Mouse (Mus musculus) MEL (cell line): ENCODE measurements around the gene Chd2. TPM values are rescaled to one million over a fixed set of nuclear protein-coding genes. Genes with fewer than 3 reads are reported as not detected.
A peak's percentile ranks its signal among the peaks of the same experiment; 100 is the strongest.

Experiments used
- DNase-seq: peaks from one replicate; pipeline ENCODE4 v3.0.0; 2011; ENCODE audit warnings: low read depth, low spot score
- H3K27ac ChIP-seq: 2 replicates; pipeline ENCODE4 v1.5.1; 2012; ENCODE audit warnings: low read depth, mild to moderate bottlenecking, control low read depth, low read length, moderate library complexity; ENCODE audit not compliant: control insufficient read depth
- H3K27me3 ChIP-seq, 2 experiments: fragments of 150-350 bp in 1 of 2; sonication (generic) in 1 of 2; 2 replicates each; pipeline ENCODE4 v1.6.1; 2012; ENCODE audit warnings: low read length in 2 of 2, mild to moderate bottlenecking in 2 of 2, improper control_type of control experiment in 1 of 2, moderate library complexity in 1 of 2; ENCODE audit not compliant: insufficient read depth in 2 of 2, control insufficient read depth in 1 of 2
- H3K36me3 ChIP-seq, 2 experiments: 2 replicates each; pipeline ENCODE4 v1.6.1; 2012 to 2014; ENCODE audit warnings: low read length in 2 of 2, improper control_type of control experiment in 1 of 2, inconsistent platforms in 1 of 2, mild to moderate bottlenecking in 1 of 2; ENCODE audit not compliant: insufficient read depth in 2 of 2, control insufficient read depth in 1 of 2
- H3K4me1 ChIP-seq, 2 experiments: fragments of 150-350 bp in 1 of 2; sonication (generic) in 1 of 2; 2 replicates each; pipeline ENCODE4 v1.6.1; 2012; ENCODE audit warnings: low read length in 2 of 2, improper control_type of control experiment in 1 of 2, mild to moderate bottlenecking in 1 of 2; ENCODE audit not compliant: insufficient read depth in 2 of 2, control insufficient read depth in 1 of 2
- H3K4me3 ChIP-seq, 2 experiments: fragments of 150-350 bp in 1 of 2; sonication (generic) in 1 of 2; 2 replicates each; pipeline ENCODE4 v1.5.1; 2012; ENCODE audit warnings: low read depth in 2 of 2, low read length in 2 of 2, mild to moderate bottlenecking in 2 of 2, moderate library complexity in 2 of 2, control low read depth in 1 of 2, improper control_type of control experiment in 1 of 2; ENCODE audit not compliant: control insufficient read depth in 1 of 2, insufficient read depth in 1 of 2
- H3K79me2 ChIP-seq: 2 replicates; pipeline ENCODE4 v1.6.1; 2012; ENCODE audit warnings: mild to moderate bottlenecking, low read length, moderate library complexity; ENCODE audit not compliant: control insufficient read depth, poor library complexity, insufficient read depth
- H3K9ac ChIP-seq: 2 replicates; pipeline ENCODE4 v1.6.1; 2012; ENCODE audit warnings: low read depth, mild to moderate bottlenecking, control low read depth, low read length, moderate library complexity; ENCODE audit not compliant: control insufficient read depth, poor library complexity, severe bottlenecking
- H3K9me3 ChIP-seq: fragments of 150-350 bp; sonication (generic); replicated peaks from 2 replicates; pipeline ENCODE4 v1.6.1; 2012; ENCODE audit warnings: mild to moderate bottlenecking, low read length, improper control_type of control experiment, moderate library complexity; ENCODE audit not compliant: insufficient read depth
- CHD2 ChIP-seq: IDR thresholded peaks from 2 replicates; pipeline ENCODE4 v1.6.1; 2011; ENCODE audit warnings: low read length, improper control_type of control experiment
- CTCF ChIP-seq, 3 experiments: IDR thresholded peaks in 2 of 3; conservative IDR thresholded peaks in 1 of 3; 2 replicates each; pipeline ENCODE4 v1.5.1; 2011 to 2012; ENCODE audit warnings: low read length in 3 of 3, low read depth in 2 of 3, mild to moderate bottlenecking in 2 of 3, improper control_type of control experiment in 1 of 3, inconsistent platforms in 1 of 3, mixed read lengths in 1 of 3, moderate library complexity in 1 of 3; ENCODE audit not compliant: control insufficient read depth in 1 of 3, insufficient read depth in 1 of 3, poor library complexity in 1 of 3, severe bottlenecking in 1 of 3
- ELF1 ChIP-seq: IDR thresholded peaks from 2 replicates; pipeline ENCODE4 v1.6.1; 2014; ENCODE audit warnings: low read depth, mild to moderate bottlenecking, inconsistent platforms, low read length, improper control_type of control experiment, moderate library complexity
- ETS1 ChIP-seq: IDR thresholded peaks from 2 replicates; pipeline ENCODE4 v1.6.1; 2012; ENCODE audit warnings: low read depth, mild to moderate bottlenecking, inconsistent platforms, low read length, improper control_type of control experiment, moderate library complexity
- GATA1 ChIP-seq: IDR thresholded peaks from 2 replicates; pipeline ENCODE4 v1.6.1; 2011; ENCODE audit warnings: low read depth, low read length, improper control_type of control experiment
- HCFC1 ChIP-seq: IDR thresholded peaks from 2 replicates; pipeline ENCODE4 v1.6.1; 2012; ENCODE audit warnings: low read depth, mild to moderate bottlenecking, inconsistent platforms, low read length, improper control_type of control experiment, moderate library complexity
- KAT2A ChIP-seq: conservative IDR thresholded peaks from 2 replicates; pipeline ENCODE4 v1.6.1; 2012; ENCODE audit warnings: low read depth, low read length, improper control_type of control experiment, inconsistent platforms
- MAFK ChIP-seq: IDR thresholded peaks from 2 replicates; pipeline ENCODE4 v1.6.1; 2011; ENCODE audit warnings: low read depth, mild to moderate bottlenecking, low read length, improper control_type of control experiment, borderline replicate concordance
- MAZ ChIP-seq: IDR thresholded peaks from 2 replicates; pipeline ENCODE4 v1.6.1; 2012; ENCODE audit warnings: low read depth, mild to moderate bottlenecking, inconsistent platforms, low read length, improper control_type of control experiment
- MXI1 ChIP-seq: IDR thresholded peaks from 2 replicates; pipeline ENCODE4 v1.6.1; 2011; ENCODE audit warnings: mild to moderate bottlenecking, low read depth, low read length, improper control_type of control experiment
- MYB ChIP-seq: IDR thresholded peaks from 2 replicates; pipeline ENCODE4 v1.6.1; 2011; ENCODE audit warnings: mild to moderate bottlenecking, low read depth, low read length, improper control_type of control experiment
- MYC ChIP-seq: IDR thresholded peaks from 2 replicates; pipeline ENCODE4 v1.6.1; 2011; ENCODE audit warnings: low read depth, mild to moderate bottlenecking, low read length, improper control_type of control experiment, moderate library complexity
- NELFE ChIP-seq: IDR thresholded peaks from 2 replicates; pipeline ENCODE4 v1.6.1; 2011; ENCODE audit warnings: low read depth, low read length, improper control_type of control experiment
- NRF1 ChIP-seq: IDR thresholded peaks from 2 replicates; pipeline ENCODE4 v1.6.1; 2014; ENCODE audit warnings: low read depth, mild to moderate bottlenecking, inconsistent platforms, low read length, improper control_type of control experiment, moderate library complexity; ENCODE audit not compliant: poor library complexity, insufficient read depth, severe bottlenecking
- POLR2A ChIP-seq, 2 experiments: IDR thresholded peaks; 2 replicates each; pipeline ENCODE4 v1.6.1; 2011 to 2012; ENCODE audit warnings: low read length in 2 of 2, mild to moderate bottlenecking in 2 of 2, control low read depth in 1 of 2, improper control_type of control experiment in 1 of 2, low read depth in 1 of 2, moderate library complexity in 1 of 2; ENCODE audit not compliant: control insufficient read depth in 1 of 2, insufficient read depth in 1 of 2, poor library complexity in 1 of 2
- POLR2AphosphoS2 ChIP-seq: IDR thresholded peaks from 2 replicates; pipeline ENCODE4 v1.6.1; 2011; ENCODE audit warnings: low read length, improper control_type of control experiment
- POLR2AphosphoS5 ChIP-seq: IDR thresholded peaks from 2 replicates; pipeline ENCODE4 v1.6.1; 2012; ENCODE audit warnings: low read depth, borderline replicate concordance, mild to moderate bottlenecking, inconsistent platforms, low read length, moderate library complexity, mixed read lengths
- RAD21 ChIP-seq: IDR thresholded peaks from 2 replicates; pipeline ENCODE4 v1.6.1; 2011; ENCODE audit warnings: mild to moderate bottlenecking, low read depth, low read length, improper control_type of control experiment
- RCOR1 ChIP-seq: IDR thresholded peaks from 2 replicates; pipeline ENCODE4 v1.6.1; 2012; ENCODE audit warnings: low read depth, mild to moderate bottlenecking, inconsistent platforms, low read length, improper control_type of control experiment
- SIN3A ChIP-seq: IDR thresholded peaks from 2 replicates; pipeline ENCODE4 v1.6.1; 2012; ENCODE audit warnings: low read length, improper control_type of control experiment, inconsistent platforms
- SMC3 ChIP-seq: IDR thresholded peaks from 2 replicates; pipeline ENCODE4 v1.6.1; 2011; ENCODE audit warnings: low read depth, low read length, improper control_type of control experiment
- TCF12 ChIP-seq: IDR thresholded peaks from 2 replicates; pipeline ENCODE4 v1.6.1; 2014; ENCODE audit warnings: low read depth, mild to moderate bottlenecking, inconsistent platforms, low read length, improper control_type of control experiment, moderate library complexity
- UBTF ChIP-seq: IDR thresholded peaks from 2 replicates; pipeline ENCODE4 v1.6.1; 2012; ENCODE audit warnings: low read depth, mild to moderate bottlenecking, inconsistent platforms, low read length, improper control_type of control experiment, moderate library complexity, borderline replicate concordance; ENCODE audit not compliant: insufficient read depth
- USF1 ChIP-seq: IDR thresholded peaks from 2 replicates; pipeline ENCODE4 v1.6.1; 2014; ENCODE audit warnings: low read depth, mild to moderate bottlenecking, inconsistent platforms, low read length, improper control_type of control experiment, moderate library complexity
- ZNF384 ChIP-seq: IDR thresholded peaks from 2 replicates; pipeline ENCODE4 v1.6.1; 2012; ENCODE audit warnings: low read depth, mild to moderate bottlenecking, inconsistent platforms, low read length, improper control_type of control experiment
- polyA plus RNA-seq, 2 experiments: library from polyadenylated mRNA; stranded (reverse) in 1 of 2; unstranded in 1 of 2; fragments of >175 nt in 1 of 2; fragments of >200 nt in 1 of 2; gene quantifications; 2 replicates each; pipeline versions ENCODE4 v1.2.1 to v1.2.4; 2012; ENCODE audit warnings: low replicate concordance in 2 of 2, low read depth in 1 of 2; ENCODE audit not compliant: insufficient read length in 2 of 2, insufficient read depth in 1 of 2, missing spikeins in 1 of 2
- total RNA-seq: library from RNA; depleted of rRNA; stranded (reverse); fragments of 300-350 nt; gene quantifications from 2 replicates; pipeline ENCODE4 v1.2.3, GENCODE M21; 2012

The Chd2 gene
- total and polyA plus RNA-seq, 3 experiments: 9.9 to 275 (median 21.4) TPM

DNA sequence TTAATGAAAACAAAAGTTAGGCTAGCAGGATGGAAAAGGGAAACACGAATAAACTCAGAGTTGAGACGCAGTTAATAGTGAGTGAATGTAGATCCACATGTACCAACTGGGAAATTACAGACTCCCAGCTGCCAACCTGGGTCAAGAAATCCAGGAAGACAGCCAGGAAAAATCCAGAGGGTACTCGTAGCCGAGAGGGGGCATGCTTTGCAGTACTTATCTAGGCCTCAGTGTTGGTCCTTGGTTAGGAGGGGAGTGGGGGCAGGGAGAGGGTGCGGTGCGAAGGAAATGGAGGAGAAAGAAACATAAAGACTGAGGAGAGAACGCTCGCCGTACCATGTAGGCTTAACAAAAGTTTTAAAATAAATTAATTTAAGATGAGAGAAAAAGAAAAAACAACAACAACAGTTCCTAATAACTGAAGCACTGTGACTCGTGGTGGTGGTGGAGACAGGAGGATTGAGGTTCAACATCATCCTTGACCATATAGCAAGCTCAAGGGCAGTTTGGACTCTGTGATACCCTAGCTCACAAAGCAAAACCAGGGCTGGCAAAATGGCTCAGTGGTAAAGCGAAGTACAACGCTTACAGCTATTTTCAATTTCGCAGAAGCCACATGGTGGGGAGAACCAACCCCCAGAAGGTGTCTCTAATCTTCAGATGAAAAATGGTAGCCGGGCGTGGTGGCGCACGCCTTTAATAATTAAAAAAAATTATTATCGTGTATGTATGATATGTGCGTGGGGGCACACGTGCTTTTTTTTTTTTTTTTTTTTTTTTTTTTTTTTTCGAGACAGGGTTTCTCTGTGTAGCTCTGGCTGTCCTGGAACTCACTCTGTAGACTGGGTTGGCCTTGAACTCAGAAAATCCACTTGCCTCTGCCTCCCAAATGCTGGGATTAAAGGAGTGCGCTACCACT, 43.7 kb upstream of the Chd2 start:
- Histone ChIP-seq H3K27ac (peak overlapping the region; percentile 65), H3K27me3 (no peaks in the 10 kb centered on the region), H3K4me1 (peaks cover 11 to 34% of the 10 kb centered on the region in 2 experiments)

DNA sequence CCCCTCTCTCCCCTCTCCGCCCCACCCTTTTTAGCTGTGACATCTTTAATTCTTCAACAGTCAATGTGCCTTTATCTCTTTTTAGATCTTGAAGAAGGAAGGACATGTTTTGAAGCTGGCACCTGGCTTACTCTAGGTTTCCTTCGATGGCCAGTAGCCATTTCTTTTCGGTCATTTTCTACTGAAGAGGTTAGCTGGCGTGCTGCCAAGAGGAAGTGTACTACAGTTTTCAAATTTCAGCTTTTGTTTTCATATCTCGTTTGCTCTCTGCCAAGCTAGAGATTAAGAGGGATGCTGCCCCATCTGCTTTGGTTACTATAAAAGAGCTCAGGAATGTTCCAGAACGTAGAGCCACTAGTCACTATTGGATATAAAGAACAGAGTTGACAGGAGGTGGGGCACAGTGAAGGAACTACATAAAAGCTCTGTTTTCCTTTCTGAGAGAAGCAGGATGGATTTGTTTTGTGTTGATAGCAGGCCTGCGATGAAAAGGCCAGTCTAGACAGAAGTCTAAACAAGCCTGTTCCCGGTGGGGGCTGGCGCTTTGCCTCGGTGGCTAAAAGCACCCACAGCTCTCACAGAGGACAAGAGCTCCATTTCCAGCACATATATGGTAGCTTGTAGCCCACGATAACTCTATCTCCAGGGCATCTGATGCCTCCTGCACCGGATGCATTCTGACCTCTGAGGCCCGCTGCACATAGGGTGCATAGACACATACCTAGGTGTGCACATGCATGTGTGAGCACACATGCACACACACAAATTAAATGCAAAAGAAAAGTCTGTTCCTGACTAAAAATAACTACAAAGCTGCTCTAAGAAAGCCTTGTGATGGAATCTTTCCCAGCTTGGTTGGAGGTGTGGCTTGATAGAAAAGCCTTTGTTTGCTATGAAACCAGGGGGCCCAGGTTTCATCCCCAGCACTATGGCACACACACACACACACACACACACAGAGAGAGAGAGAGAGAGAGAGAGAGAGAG, 42.7 kb upstream of the Chd2 start:
- Histone ChIP-seq H3K79me2 (no peaks in the 10 kb centered on the region), H3K9me3 (no peaks in the 10 kb centered on the region), H3K27ac (peak overlapping the region; percentile 65), H3K4me3 (peak overlapping the region; percentile 39 to 46), H3K27me3 (no peaks in the 10 kb centered on the region), H3K9ac (peak overlapping the region; percentile 57), H3K36me3 (peaks cover 0 to 21% of the 10 kb centered on the region in 2 experiments; a peak in 2 of 4 replicates), H3K4me1 (peaks cover 11 to 34% of the 10 kb centered on the region in 2 experiments)
- peak; percentile 91 for DNase-seq
- no peak for TF ChIP-seq NELFE
- no peak for TF ChIP-seq POLR2AphosphoS5
- TF ChIP-seq CTCF (IDR thresholded peaks at IDR 0.05 in 2 of 3, conservative IDR thresholded peaks at IDR 0.05 in 1 of 3; ENCODE audit: control insufficient read depth in 1 of 3, insufficient read depth in 1 of 3, low read depth in 2 of 3, low read length in 3 of 3, poor library complexity in 1 of 3, severe bottlenecking in 1 of 3): no peak
- no peak for TF ChIP-seq MYC
- TF ChIP-seq MAZ: peak; percentile 54; the same call in 1 of the 2 replicates
- no peak for TF ChIP-seq CHD2
- TF ChIP-seq ELF1: no peak
- TF ChIP-seq USF1: no peak
- TF ChIP-seq TCF12: peak; percentile 39; the same call in 1 of the 2 replicates
- peak; percentile 73 for TF ChIP-seq ETS1
- TF ChIP-seq NRF1: no peak
- TF ChIP-seq ZNF384: no peak
- peak; percentile 27; the same call in 1 of the 2 replicates for TF ChIP-seq MXI1
- no peak for TF ChIP-seq MAFK
- no peak for TF ChIP-seq POLR2AphosphoS2
- no peak for TF ChIP-seq SMC3
- TF ChIP-seq GATA1: peak; percentile 83
- no peak for TF ChIP-seq POLR2A (IDR thresholded peaks at IDR 0.05; ENCODE audit: control insufficient read depth in 1 of 2, insufficient read depth in 1 of 2, low read depth in 1 of 2, low read length in 2 of 2, poor library complexity in 1 of 2)
- no peak for TF ChIP-seq MYB
- no peak for TF ChIP-seq RAD21
- no peak for TF ChIP-seq SIN3A
- TF ChIP-seq UBTF: no peak
- TF ChIP-seq RCOR1: peak; percentile 66
- TF ChIP-seq HCFC1: no peak

More for the DNA sequence above, 43.7 kb upstream of the Chd2 start:
- peak overlapping the region; percentile 57 for H3K9ac ChIP-seq
- DNase-seq: peak; percentile 20
- TF ChIP-seq KAT2A: no peak
- no peak for TF ChIP-seq ETS1
- TF ChIP-seq ELF1: no peak
- TF ChIP-seq POLR2AphosphoS5: no peak
- TF ChIP-seq SIN3A: 0 out of 2 replicates have a peak, but pooled peaks have one; percentile 33
- no peak for TF ChIP-seq NRF1
- TF ChIP-seq ZNF384: peak; percentile 52; the same call in 1 of the 2 replicates
- TF ChIP-seq, all 39 proteins: peak for 2
- no peaks in the 10 kb centered on the region for H3K9me3 ChIP-seq
- no peaks in the 10 kb centered on the region for H3K79me2 ChIP-seq
- H3K36me3 ChIP-seq: peaks cover 0 to 21% of the 10 kb centered on the region in 2 experiments; a peak in 2 of 4 replicates
- H3K4me3 ChIP-seq: peak overlapping the region; percentile 9 to 39; a peak in 3 of 4 replicates
